Mouse (Mus musculus) liver, embryonic 16.5 days (tissue): ENCODE results near the gene Il1r1. TPM values are rescaled to one million over a fixed set of nuclear protein-coding genes. Genes with fewer than 3 reads are reported as not detected.
A peak's percentile ranks its signal among the peaks of the same experiment; 100 is the strongest.

Experiments used
- ATAC-seq: fragments of 200-750 bp; cut with Nextera tagmentation; 2 replicates; pipeline ENCODE4 v1.8.0; 2017; ENCODE audit warnings: low read depth, mild to moderate bottlenecking, moderate number of reproducible peaks, moderate library complexity
- H3K27ac ChIP-seq: fragments of 300-500 bp; sonication (generic); 2 replicates; pipeline ENCODE4 v1.5.1; 2014; ENCODE audit warnings: mild to moderate bottlenecking, low read length
- H3K27me3 ChIP-seq: fragments of 300-500 bp; sonication (generic); 2 replicates; pipeline ENCODE4 v1.6.1; 2014; ENCODE audit warnings: low read depth, low read length, mixed read lengths; ENCODE audit not compliant: control insufficient read depth, insufficient read depth
- H3K36me3 ChIP-seq: fragments of 300-500 bp; sonication (generic); 2 replicates; pipeline ENCODE4 v1.6.1; 2014; ENCODE audit warnings: mild to moderate bottlenecking; ENCODE audit not compliant: control insufficient read depth, insufficient read depth
- H3K4me1 ChIP-seq: fragments of 300-500 bp; sonication (generic); 2 replicates; pipeline ENCODE4 v1.6.1; 2014; ENCODE audit warnings: low read depth, low read length, mixed read lengths; ENCODE audit not compliant: control insufficient read depth
- H3K4me2 ChIP-seq: fragments of 300-500 bp; sonication (generic); 2 replicates; pipeline ENCODE4 v1.6.1; 2014; ENCODE audit warnings: low read depth, low read length, mixed read lengths
- H3K4me3 ChIP-seq: fragments of 300-500 bp; sonication (generic); 2 replicates; pipeline ENCODE4 v1.5.1; 2014; ENCODE audit warnings: low read depth, mild to moderate bottlenecking, low read length
- H3K9ac ChIP-seq: fragments of 300-500 bp; sonication (generic); 2 replicates; pipeline ENCODE4 v1.6.1; 2014; ENCODE audit warnings: low read depth, low read length
- H3K9me3 ChIP-seq: fragments of 300-500 bp; sonication (generic); replicated peaks from 2 replicates; pipeline ENCODE4 v1.6.1; 2016; ENCODE audit warnings: low read length; ENCODE audit not compliant: control insufficient read depth
- WGBS: fragments of 180-500 bp; shearing (Covaris S2); extraction: QIAGEN DNeasy Blood & Tissue Kit; methylation state at CpG from one replicate; pipeline ENCODE4 v1.1.7; 2014; ENCODE audit not compliant: insufficient replicate concordance; 5-methylcytosine and 5-hydroxymethylcytosine counted together
- polyA plus RNA-seq: library from polyadenylated mRNA; unstranded; fragments of >200 nt; fragmentation: Nextera tagmentation; extraction: Ambion mirVana; gene quantifications from 2 replicates; pipeline ENCODE4 v1.2.1, GENCODE M21; 2015

The Il1r1 gene
- polyA plus RNA-seq, 1 experiment from 2014 or later = 7.2 TPM

- H3K9me3 ChIP-seq = no peaks in the 10 kb centered on the region
These were observed 1.3 kb upstream of the Il1r1 start for GRCm38 (mm10) chr1:40223591-40223990.

GRCm38 (mm10) chr1:40225580-40225979 lies 700 bp downstream of the Il1r1 start:
- no peak for ATAC-seq
- H3K4me1 ChIP-seq = peaks cover 30% of the 10 kb centered on the region
- no peak overlapping the region for H3K27ac ChIP-seq
- H3K4me3 ChIP-seq = no peak overlapping the region
- 59% methylated on average over 2 of the region's 2 CpGs for WGBS
- H3K4me2 ChIP-seq = no peak overlapping the region
- H3K9ac ChIP-seq = no peak overlapping the region
- no peaks in the 10 kb centered on the region for H3K9me3 ChIP-seq
- no peaks in the 10 kb centered on the region for H3K36me3 ChIP-seq
- no peaks in the 10 kb centered on the region for H3K27me3 ChIP-seq

More at GRCm38 (mm10) chr1:40223591-40223990, 1.3 kb upstream of the Il1r1 start:
- Histone ChIP-seq H3K27me3 (no peaks in the 10 kb centered on the region), H3K4me2 (no peak overlapping the region), H3K27ac (no peak overlapping the region), H3K4me3 (no peak overlapping the region), H3K9ac (no peak overlapping the region), H3K36me3 (no peaks in the 10 kb centered on the region), H3K4me1 (peaks cover 14% of the 10 kb centered on the region)
- ATAC-seq = no peak
- 75% methylated on average over 2 of the region's 2 CpGs for WGBS

GRCm38 (mm10) chr1:40229033-40229432 lies 4.2 kb downstream of the Il1r1 start:
- H3K36me3 ChIP-seq = no peaks in the 10 kb centered on the region
- H3K4me3 ChIP-seq = no peak overlapping the region
- no peak overlapping the region; the same call in 1 of the 2 replicates for H3K27ac ChIP-seq
- no peak overlapping the region for H3K4me2 ChIP-seq
- H3K9me3 ChIP-seq = no peaks in the 10 kb centered on the region
- no peak overlapping the region for H3K9ac ChIP-seq
- H3K4me1 ChIP-seq = peaks cover 44% of the 10 kb centered on the region
- ATAC-seq = no peak
- no peaks in the 10 kb centered on the region for H3K27me3 ChIP-seq
- WGBS = 60% methylated on average over 3 of the region's 3 CpGs

GRCm38 (mm10) chr1:40229771-40230280 lies 4.9 kb downstream of the Il1r1 start:
- Histone ChIP-seq H3K4me2 (peak overlapping the region; percentile 28), H3K27ac (peak overlapping the region; percentile 69), H3K4me1 (peaks cover 39% of the 10 kb centered on the region), H3K36me3 (no peaks in the 10 kb centered on the region), H3K4me3 (no peak overlapping the region), H3K9ac (no peak overlapping the region; the same call in 1 of the 2 replicates), H3K27me3 (no peaks in the 10 kb centered on the region), H3K9me3 (no peaks in the 10 kb centered on the region)
- 65% methylated on average over 3 of the region's 3 CpGs for WGBS
- ATAC-seq = peak; percentile 53

- Histone ChIP-seq H3K4me1 (peaks cover 38% of the 10 kb centered on the region), H3K4me2 (peak overlapping the region; percentile 47), H3K36me3 (no peaks in the 10 kb centered on the region), H3K27me3 (no peaks in the 10 kb centered on the region), H3K27ac (peak overlapping the region; percentile 73), H3K9ac (no peak overlapping the region; the same call in 1 of the 2 replicates), H3K4me3 (no peak overlapping the region), H3K9me3 (no peaks in the 10 kb centered on the region)
- peak; percentile 89 for ATAC-seq
- 19% methylated on average over 7 of the region's 7 CpGs for WGBS
These were observed 5.5 kb downstream of the Il1r1 start for GRCm38 (mm10) chr1:40230336-40230735.

GRCm38 (mm10) chr1:40231116-40231515 lies 6.2 kb downstream of the Il1r1 start:
- no peak for ATAC-seq
- no peak overlapping the region for H3K27ac ChIP-seq
- peaks cover 38% of the 10 kb centered on the region for H3K4me1 ChIP-seq
- no peaks in the 10 kb centered on the region for H3K36me3 ChIP-seq
- peak overlapping the region; percentile 47; the same call in 1 of the 2 replicates for H3K4me2 ChIP-seq
- H3K9ac ChIP-seq = no peak overlapping the region
- no peaks in the 10 kb centered on the region for H3K9me3 ChIP-seq
- no peak overlapping the region for H3K4me3 ChIP-seq
- H3K27me3 ChIP-seq = no peaks in the 10 kb centered on the region
- WGBS = 60% methylated on average over 3 of the region's 3 CpGs

GRCm38 (mm10) chr1:40233217-40233616 lies 8.3 kb downstream of the Il1r1 start:
- H3K9ac ChIP-seq = no peak overlapping the region
- H3K4me2 ChIP-seq = no peak overlapping the region
- H3K4me1 ChIP-seq = peaks cover 35% of the 10 kb centered on the region
- no peak overlapping the region for H3K4me3 ChIP-seq
- no peaks in the 10 kb centered on the region for H3K9me3 ChIP-seq
- 44% methylated on average over 7 of the region's 7 CpGs for WGBS
- no peaks in the 10 kb centered on the region for H3K36me3 ChIP-seq
- no peaks in the 10 kb centered on the region for H3K27me3 ChIP-seq
- peak; percentile 17 for ATAC-seq
- 0 out of 2 replicates have a peak overlapping the region, but pooled peaks have one; percentile 27 for H3K27ac ChIP-seq

GRCm38 (mm10) chr1:40233621-40234020 lies 8.7 kb downstream of the Il1r1 start:
- H3K4me3 ChIP-seq = no peak overlapping the region
- peaks cover 32% of the 10 kb centered on the region for H3K4me1 ChIP-seq
- H3K9ac ChIP-seq = no peak overlapping the region
- no peaks in the 10 kb centered on the region for H3K27me3 ChIP-seq
- 73% methylated on average over 3 of the region's 3 CpGs for WGBS
- no peaks in the 10 kb centered on the region for H3K9me3 ChIP-seq
- no peak for ATAC-seq
- H3K36me3 ChIP-seq = no peaks in the 10 kb centered on the region
- H3K4me2 ChIP-seq = no peak overlapping the region
- H3K27ac ChIP-seq = 0 out of 2 replicates have a peak overlapping the region, but pooled peaks have one; percentile 27

- ATAC-seq = no peak
- H3K36me3 ChIP-seq = no peaks in the 10 kb centered on the region
- 62% methylated on average over 5 of the region's 5 CpGs for WGBS
- no peak overlapping the region for H3K9ac ChIP-seq
- no peak overlapping the region for H3K27ac ChIP-seq
- H3K27me3 ChIP-seq = no peaks in the 10 kb centered on the region
- no peak overlapping the region for H3K4me2 ChIP-seq
- no peak overlapping the region for H3K4me3 ChIP-seq
- H3K9me3 ChIP-seq = no peaks in the 10 kb centered on the region
- peaks cover 15% of the 10 kb centered on the region for H3K4me1 ChIP-seq
These were observed 10.8 kb downstream of the Il1r1 start for GRCm38 (mm10) chr1:40235597-40236249.
